Mouse (Mus musculus): ENCODE data around the gene Arl13b.

DNA sequence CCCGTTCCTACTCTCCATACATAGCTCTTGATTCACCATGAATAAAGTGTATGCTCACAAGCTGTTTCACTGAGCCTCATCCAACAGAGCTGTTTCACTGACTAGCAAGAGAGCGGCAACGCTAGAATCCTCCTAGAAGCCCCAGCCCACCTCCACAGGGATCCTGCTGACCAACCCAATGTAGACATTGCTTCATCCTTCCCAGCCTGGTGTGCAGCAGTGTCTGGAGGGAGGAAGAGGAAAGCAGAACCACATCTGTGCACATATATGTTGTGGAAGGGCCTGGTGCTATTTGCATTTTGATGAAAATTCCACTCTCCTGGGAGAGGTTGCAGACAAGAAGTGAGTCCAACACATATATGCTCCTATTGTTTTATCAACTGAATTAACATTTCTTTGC lies 42.2 kb downstream of the Arl13b start:
- TF ChIP-seq TAL1 (IDR thresholded peaks at IDR 0.05; ENCODE audit: low read length) = no peak
- TF ChIP-seq GATA1 (IDR thresholded peaks at IDR 0.05; ENCODE audit: low read length) = no peak
